8 mouse cellular contexts compared by ENCODE assay signal in genomic region chr19:24958531-24958930, GRCm38 (mm10). TPM values are rescaled to one million over a fixed set of nuclear protein-coding genes. Genes with fewer than 3 reads are reported as not detected.
DNase-seq lines count a peak whose midpoint lies in the region; ATAC-seq lines count a peak whose summit lies in the region.

No protein-coding gene starts in this region.

- H3K9me3 ChIP-seq in forebrain, embryonic 14.5 days (replicated peaks; ENCODE audit: control insufficient read depth, low read length), result no peaks in the 10 kb centered on the region
- no peaks in the 10 kb centered on the region for H3K9me3 ChIP-seq in forebrain, embryonic 12.5 days
- H3K9me3 ChIP-seq in liver, embryonic 13.5 days (replicated peaks), result no peaks in the 10 kb centered on the region
- no peaks in the 10 kb centered on the region for H3K9me3 ChIP-seq in hindbrain, embryonic 13.5 days

- H3K9ac ChIP-seq in forebrain, embryonic 14.5 days (ENCODE audit: low read length), result no peak overlapping the region
- no peak overlapping the region for H3K9ac ChIP-seq in forebrain, embryonic 12.5 days
- no peak overlapping the region for H3K9ac ChIP-seq in liver, embryonic 13.5 days
- no peak overlapping the region for H3K9ac ChIP-seq in hindbrain, embryonic 13.5 days

- H3K27me3 ChIP-seq in forebrain, embryonic 14.5 days (replicated peaks; ENCODE audit: control insufficient read depth, insufficient read depth, low read length), result no peaks in the 10 kb centered on the region
- no peaks in the 10 kb centered on the region for H3K27me3 ChIP-seq in forebrain, embryonic 12.5 days
- H3K27me3 ChIP-seq in liver, embryonic 13.5 days, result no peaks in the 10 kb centered on the region
- no peaks in the 10 kb centered on the region for H3K27me3 ChIP-seq in hindbrain, embryonic 13.5 days

- H3K4me3 ChIP-seq in forebrain, embryonic 14.5 days (ENCODE audit: low read depth, low read length), result no peak overlapping the region
- no peak overlapping the region for H3K4me3 ChIP-seq in forebrain, embryonic 12.5 days (replicated peaks)
- no peak overlapping the region for H3K4me3 ChIP-seq in liver, embryonic 13.5 days (replicated peaks)
- no peak overlapping the region for H3K4me3 ChIP-seq in hindbrain, embryonic 13.5 days

- H3K27ac ChIP-seq in forebrain, embryonic 14.5 days (ENCODE audit: low read depth, low read length), result no peak overlapping the region
- no peak overlapping the region for H3K27ac ChIP-seq in forebrain, embryonic 12.5 days
- no peak overlapping the region for H3K27ac ChIP-seq in liver, embryonic 13.5 days
- H3K27ac ChIP-seq in hindbrain, embryonic 13.5 days, result no peak overlapping the region

- WGBS in forebrain, embryonic 14.5 days, result 40% methylated on average over 3 of the region's 3 CpGs
- WGBS in forebrain, embryonic 12.5 days, result 46% methylated on average over 3 of the region's 3 CpGs
- WGBS in liver, embryonic 13.5 days (ENCODE audit: insufficient replicate concordance), result 33% methylated on average over 3 of the region's 3 CpGs
- 45% methylated on average over 3 of the region's 3 CpGs for WGBS in hindbrain, embryonic 13.5 days

- DNase-seq in forebrain, embryonic 14.5 days (ENCODE audit: low spot score), result peak; percentile 83
- peak; percentile 14 for DNase-seq in liver, embryonic 13.5 days
- DNase-seq in liver, result no peak
- peak; percentile 67 for DNase-seq in c-Kit-positive CD71-positive TER-119-positive erythroid progenitor cells, embryonic 14.5 days (ENCODE audit: low spot score)
- DNase-seq in retina, postnatal 1 day, result peak; percentile 64
- DNase-seq in right cerebral cortex, postnatal 25 days, result no peak

- peaks cover 12% of the 10 kb centered on the region for H3K36me3 ChIP-seq in forebrain, embryonic 14.5 days (ENCODE audit: control insufficient read depth, insufficient read depth, low read length)
- peaks cover 13% of the 10 kb centered on the region for H3K36me3 ChIP-seq in forebrain, embryonic 12.5 days (replicated peaks)
- H3K36me3 ChIP-seq in liver, embryonic 13.5 days, result peaks cover 17% of the 10 kb centered on the region
- H3K36me3 ChIP-seq in hindbrain, embryonic 13.5 days, result peaks cover 18% of the 10 kb centered on the region

- no peak overlapping the region for H3K4me2 ChIP-seq in forebrain, embryonic 14.5 days (ENCODE audit: low read length)
- H3K4me2 ChIP-seq in forebrain, embryonic 12.5 days, result no peak overlapping the region
- H3K4me2 ChIP-seq in liver, embryonic 13.5 days, result no peak overlapping the region
- no peak overlapping the region for H3K4me2 ChIP-seq in hindbrain, embryonic 13.5 days

- H3K4me1 ChIP-seq in forebrain, embryonic 14.5 days (ENCODE audit: control insufficient read depth, insufficient read depth, low read length), result peaks cover 4% of the 10 kb centered on the region
- peaks cover 9% of the 10 kb centered on the region for H3K4me1 ChIP-seq in forebrain, embryonic 12.5 days
- H3K4me1 ChIP-seq in liver, embryonic 13.5 days (replicated peaks), result peaks cover 13% of the 10 kb centered on the region
- peaks cover 13% of the 10 kb centered on the region for H3K4me1 ChIP-seq in hindbrain, embryonic 13.5 days (replicated peaks)

- ATAC-seq in forebrain, embryonic 14.5 days, result no peak
- no peak for ATAC-seq in forebrain, embryonic 12.5 days (ENCODE audit: low FRiP score)
- no peak for ATAC-seq in liver, embryonic 13.5 days (ENCODE audit: low read depth)
- no peak for ATAC-seq in hindbrain, embryonic 13.5 days (ENCODE audit: low FRiP score)

RNA-seq across cellular contexts. Expression of gene Cbwd1, which starts 2.9 kb away (rescaled TPM):
- polyA plus RNA-seq in forebrain, embryonic 14.5 days (2014; fragmentation: Nextera tagmentation; extraction: Ambion mirVana), result 16.5 and 20.2 TPM in 2 replicates
- polyA plus RNA-seq in forebrain, embryonic 12.5 days (2016; fragmentation: Nextera tagmentation; extraction: Ambion mirVana), result 23.5 and 24.2 TPM in 2 replicates
- 13.5 and 14.8 TPM in 2 replicates for polyA plus RNA-seq in liver, embryonic 13.5 days (2015; fragmentation: Nextera tagmentation; extraction: Ambion mirVana)
- polyA plus RNA-seq in hindbrain, embryonic 13.5 days (2015; fragmentation: Nextera tagmentation; extraction: Ambion mirVana), result 17.3 and 19.3 TPM in 2 replicates

RNA-seq across cellular contexts. Expression of gene Dock8, which starts 40.8 kb away (rescaled TPM):
- 0.55 and 1.5 TPM in 2 replicates for polyA plus RNA-seq in forebrain, embryonic 14.5 days (2014; fragmentation: Nextera tagmentation; extraction: Ambion mirVana)
- polyA plus RNA-seq in forebrain, embryonic 12.5 days (2016; fragmentation: Nextera tagmentation; extraction: Ambion mirVana), result 1.3 TPM in 2 replicates
- polyA plus RNA-seq in liver, embryonic 13.5 days (2015; fragmentation: Nextera tagmentation; extraction: Ambion mirVana), result 6.7 and 7.9 TPM in 2 replicates
- polyA plus RNA-seq in hindbrain, embryonic 13.5 days (2015; fragmentation: Nextera tagmentation; extraction: Ambion mirVana), result 1.4 and 2.2 TPM in 2 replicates

RNA-seq across cellular contexts. Expression of gene Foxd4, which starts 57.5 kb away (rescaled TPM):
- not detected in 2 replicates for polyA plus RNA-seq in forebrain, embryonic 14.5 days (2014; fragmentation: Nextera tagmentation; extraction: Ambion mirVana)
- polyA plus RNA-seq in forebrain, embryonic 12.5 days (2016; fragmentation: Nextera tagmentation; extraction: Ambion mirVana), result 0.09 TPM in 1 of 2 replicates, not detected in the other
- not detected in 2 replicates for polyA plus RNA-seq in liver, embryonic 13.5 days (2015; fragmentation: Nextera tagmentation; extraction: Ambion mirVana)
- polyA plus RNA-seq in hindbrain, embryonic 13.5 days (2015; fragmentation: Nextera tagmentation; extraction: Ambion mirVana), result 0.19 TPM in 1 of 2 replicates, not detected in the other

Comparison
In these comparisons a context has a peak if more than half of its experiments do, and no peak if none do; other contexts are left out.
1. DNase-seq: peak in forebrain, embryonic 14.5 days (single experiment), liver, embryonic 13.5 days (single experiment), c-Kit-positive CD71-positive TER-119-positive erythroid progenitor cells, embryonic 14.5 days (single experiment) and retina, postnatal 1 day (single experiment); none in liver (single experiment) and right cerebral cortex, postnatal 25 days (single experiment).